Mouse (Mus musculus): ENCODE data around the gene Fam186a.
A peak's percentile ranks its signal among the peaks of the same experiment; 100 is the strongest.
"Not testable (repeated sequence)": the region's sequence is repeated elsewhere in the genome, so short reads cannot be mapped to it uniquely, and the experiment has no call there.

The Fam186a gene

DNA sequence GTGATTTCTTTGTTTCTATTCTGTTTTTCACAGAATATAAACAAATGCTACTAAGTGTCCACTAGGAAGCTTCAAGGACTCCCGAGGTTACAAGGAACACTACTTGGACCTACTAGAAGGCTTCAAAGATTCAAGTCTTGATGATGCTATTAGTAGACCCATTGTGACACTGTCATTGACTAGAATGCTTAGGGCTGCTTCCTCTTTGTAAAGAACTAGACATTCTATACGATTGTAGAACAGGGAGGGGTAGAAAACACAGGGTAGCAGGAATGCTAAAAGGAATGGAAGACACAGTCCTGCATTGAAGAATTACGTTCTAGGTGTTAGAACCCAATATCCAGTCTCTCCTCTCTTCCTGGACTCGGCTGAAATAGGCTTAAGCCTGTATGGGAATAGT, at the start of gene Fam186a:
Fam186a (minus strand) TSS at position 101 of the 400 bp plus-strand sequence.
- DNase-seq = no peak

- DNase-seq = no peak
These were observed 39.3 kb upstream of the Fam186a start for GRCm38 (mm10) chr15:100006180-100006579.

GRCm38 (mm10) chr15:100004677-100005273, 37.9 kb upstream of the Fam186a start:
- DNase-seq = no peak

DNA sequence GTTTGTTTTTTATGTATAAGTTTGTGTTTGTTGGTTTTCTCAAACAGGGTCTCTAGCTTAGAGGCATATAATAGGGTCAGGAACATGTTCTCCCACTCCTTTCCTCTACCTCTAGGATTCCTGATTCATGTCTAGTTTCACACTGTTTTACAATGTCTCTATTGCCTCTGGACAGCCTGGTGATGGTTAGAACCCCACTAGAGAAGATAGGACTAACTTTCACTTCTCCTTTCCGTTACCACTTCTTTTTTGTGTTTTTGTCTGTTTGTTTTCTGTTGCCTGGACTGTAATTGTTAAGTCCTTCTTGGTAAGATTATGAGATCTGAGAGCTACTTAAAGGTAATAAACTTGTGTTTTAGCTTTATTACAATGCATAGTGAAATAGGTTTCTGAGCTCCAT, 32.5 kb upstream of the Fam186a start:
- DNase-seq = no peak

- no peak for DNase-seq
These were observed 30.4 kb upstream of the Fam186a start for GRCm38 (mm10) chr15:99997114-99997804.

DNA sequence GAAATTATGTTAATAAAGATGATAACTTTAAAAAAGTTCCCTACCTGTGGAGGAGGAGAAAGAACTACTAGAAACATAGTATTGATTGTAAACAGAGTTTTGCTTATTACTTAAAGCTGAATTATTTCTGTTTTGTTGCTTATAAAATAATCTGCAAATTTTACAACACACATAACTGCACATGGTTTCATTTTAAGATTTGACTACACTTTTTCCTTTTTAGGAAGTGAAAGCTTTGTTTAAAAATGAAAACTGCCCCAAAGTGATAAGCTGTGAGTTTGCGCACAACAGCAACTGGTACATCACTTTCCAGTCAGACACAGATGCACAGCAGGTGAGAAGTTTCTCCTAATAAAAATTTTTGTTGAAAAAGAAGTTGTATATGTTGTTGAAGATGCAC, 26.2 kb upstream of the Fam186a start:
- no peak for DNase-seq

DNA sequence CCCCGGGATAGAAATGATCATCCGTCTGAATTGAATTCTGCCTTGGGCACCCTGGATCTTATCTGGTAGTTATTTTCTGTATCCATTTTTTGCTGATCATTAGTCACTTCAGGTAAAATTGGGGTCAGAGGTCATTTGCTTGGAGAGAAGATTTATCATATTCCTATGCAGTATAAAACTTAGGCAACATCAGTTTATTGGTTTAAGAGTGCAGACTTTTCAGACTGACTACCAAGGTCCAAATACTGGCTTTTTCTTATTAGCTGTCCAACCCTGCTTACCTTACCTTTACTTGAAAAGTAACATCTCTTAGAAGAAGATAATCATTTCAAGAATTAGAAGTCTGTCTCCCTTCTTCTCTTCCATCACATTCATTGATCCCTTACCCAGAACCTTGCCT, 12.9 kb upstream of the Fam186a start:
- no peak for DNase-seq

DNA sequence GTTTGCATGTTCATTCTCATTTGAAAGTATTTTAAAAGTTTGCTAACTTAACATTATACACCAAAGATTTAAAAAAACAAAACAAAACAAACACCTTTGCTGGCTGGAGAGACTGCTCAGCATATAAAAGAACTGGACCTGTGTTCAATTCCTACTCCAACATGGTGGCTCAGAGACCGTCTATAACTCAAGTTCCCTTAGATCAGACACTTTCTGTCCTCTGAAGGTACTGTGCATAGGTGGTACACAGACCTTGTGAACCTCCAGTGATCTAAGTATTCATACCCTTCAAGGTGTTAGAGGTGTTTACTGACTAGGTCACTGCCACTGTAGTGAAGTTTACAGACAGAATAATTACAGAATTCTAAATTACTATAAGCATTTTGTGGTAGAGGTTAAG, 12.4 kb upstream of the Fam186a start:
- DNase-seq = no peak

DNA sequence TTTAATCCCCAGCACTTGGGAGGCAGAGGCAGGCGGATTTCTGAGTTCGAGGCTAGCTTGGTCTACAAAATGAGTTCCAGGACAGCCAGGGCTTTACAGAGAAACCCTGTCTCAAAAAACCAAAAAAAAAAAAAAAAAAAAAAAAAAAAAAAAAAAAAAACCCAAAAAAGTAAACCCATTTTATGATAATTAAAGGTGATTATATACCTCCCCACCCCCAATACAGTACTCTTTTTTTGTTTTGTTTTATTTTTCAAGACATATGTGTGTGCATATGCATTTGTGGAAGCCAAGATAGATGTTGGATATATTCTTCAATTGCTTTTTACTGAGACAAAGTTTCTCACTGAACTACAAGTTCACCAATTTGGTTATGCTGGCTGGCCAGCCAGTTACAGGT, 9.3 kb upstream of the Fam186a start:
- DNase-seq = not testable (repeated sequence)

DNA sequence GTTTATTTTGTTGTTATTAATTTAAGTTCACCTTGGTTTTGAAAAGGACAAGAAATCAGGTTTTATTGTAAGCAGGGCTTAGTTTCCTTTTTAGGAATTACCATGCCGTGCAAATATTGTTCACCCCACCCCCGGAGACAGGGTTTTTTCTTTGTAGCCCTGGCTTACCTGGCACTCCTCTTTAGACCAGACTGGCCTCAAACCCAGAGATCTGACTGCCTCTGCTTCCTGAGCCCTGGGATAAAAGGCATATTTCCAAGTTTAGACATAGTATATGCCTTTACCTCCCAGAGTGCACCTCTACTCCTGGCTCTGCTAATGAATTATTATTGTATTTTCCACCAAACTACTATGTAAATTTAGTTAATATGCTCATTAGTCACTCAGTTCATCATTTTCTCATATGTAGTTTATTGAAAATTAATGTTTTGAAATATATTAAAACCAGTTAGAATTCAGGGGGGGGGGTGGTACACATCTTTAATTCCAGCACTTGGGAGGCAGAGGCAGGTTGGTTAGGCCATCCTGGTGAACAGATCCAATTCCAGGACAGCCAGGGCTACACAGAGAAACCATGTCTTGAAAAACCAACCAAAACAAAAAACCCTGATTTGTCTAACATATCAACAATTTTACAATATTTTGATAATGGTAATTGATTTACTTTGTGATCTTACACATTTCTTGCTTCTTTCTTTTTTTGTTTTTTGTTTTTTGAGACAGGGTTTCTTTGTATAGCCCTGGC, 7.8 kb upstream of the Fam186a start:
- no peak for DNase-seq

DNA sequence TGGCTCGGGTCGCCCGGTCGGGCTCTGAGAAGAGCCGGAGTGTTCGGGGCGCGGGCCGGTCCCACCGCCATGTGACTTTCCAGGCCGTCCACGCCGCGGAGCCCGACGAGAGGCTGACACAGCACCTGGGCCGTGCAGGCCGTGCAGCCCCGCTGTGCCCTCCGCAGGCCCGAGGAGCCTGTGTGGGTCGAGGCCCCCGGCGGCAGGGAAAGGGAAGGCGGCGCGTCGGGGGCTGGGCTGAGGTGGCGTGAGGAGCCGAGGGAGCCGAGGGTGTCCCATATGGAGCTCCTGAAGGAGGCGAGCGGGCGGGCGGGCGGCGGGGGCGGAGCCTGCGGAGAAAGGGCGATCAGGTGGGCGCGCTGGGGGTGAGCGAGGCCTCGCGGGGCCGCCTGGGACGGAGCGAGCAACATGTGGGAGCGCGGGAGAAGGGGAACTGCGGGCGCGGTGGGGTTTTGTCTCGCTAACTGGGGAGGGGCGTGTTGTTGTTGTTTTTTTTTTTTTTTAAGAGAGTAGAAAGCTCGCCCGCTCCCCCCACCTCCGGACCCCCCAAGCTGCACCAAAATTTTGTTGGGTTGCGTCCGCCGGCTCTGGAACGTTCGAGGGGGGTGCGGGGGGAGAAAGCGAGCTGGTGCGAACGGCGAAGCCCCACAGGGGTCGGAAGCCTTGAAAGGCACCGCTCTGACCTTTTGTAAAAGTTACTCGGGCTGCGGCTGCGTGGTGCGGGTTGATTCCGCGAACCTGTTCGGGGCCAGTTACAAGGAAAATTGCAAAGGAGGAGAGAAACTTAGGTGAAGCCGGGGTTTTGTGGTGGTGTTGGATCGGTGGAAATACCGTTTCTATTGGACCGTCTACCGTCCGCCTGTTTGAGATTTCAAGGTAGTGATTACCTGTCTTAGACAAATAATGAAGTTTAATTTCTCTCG, 6.4 kb upstream of the Fam186a start:
- DNase-seq = peak; percentile 73

DNA sequence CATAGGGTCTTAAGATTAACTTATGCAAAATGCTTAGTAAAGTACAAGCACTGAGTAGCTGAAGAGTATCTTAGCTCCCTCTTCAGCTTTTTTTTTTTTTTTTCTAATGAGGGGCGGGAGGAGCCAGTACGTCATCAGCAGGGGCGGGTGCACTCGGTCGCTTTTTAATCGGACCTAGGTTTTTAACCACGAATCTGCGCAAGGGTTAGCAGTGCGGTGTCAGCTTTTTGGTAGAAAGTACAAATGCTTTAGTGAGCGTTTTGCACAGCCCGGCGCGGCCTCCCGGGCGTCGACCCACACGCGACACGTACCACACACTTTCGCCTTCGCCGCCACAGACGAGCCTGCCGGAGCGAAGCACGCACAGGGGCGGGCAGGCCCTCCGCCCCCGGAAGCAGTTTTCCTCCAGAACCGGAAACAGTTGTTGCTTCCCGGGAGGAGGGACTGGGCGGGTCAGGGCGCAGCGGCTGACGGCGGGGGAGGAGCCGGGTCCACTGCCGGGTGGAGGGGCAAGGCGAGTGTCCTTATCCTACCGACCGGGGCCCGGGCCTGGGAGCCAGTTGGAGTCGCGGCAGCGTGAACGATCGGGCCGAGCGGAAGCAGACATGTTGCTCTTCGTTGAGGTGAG, 5.6 kb upstream of the Fam186a start:
- peak; percentile 99 for DNase-seq

GRCm38 (mm10) chr15:99970606-99971005, 3.7 kb upstream of the Fam186a start:
- DNase-seq = peak; percentile 33

GRCm38 (mm10) chr15:99969765-99970164, 2.9 kb upstream of the Fam186a start, which contains the start of gene Larp4:
Larp4 (plus strand) TSS chr15:99970065.
- not testable (repeated sequence) for DNase-seq

DNA sequence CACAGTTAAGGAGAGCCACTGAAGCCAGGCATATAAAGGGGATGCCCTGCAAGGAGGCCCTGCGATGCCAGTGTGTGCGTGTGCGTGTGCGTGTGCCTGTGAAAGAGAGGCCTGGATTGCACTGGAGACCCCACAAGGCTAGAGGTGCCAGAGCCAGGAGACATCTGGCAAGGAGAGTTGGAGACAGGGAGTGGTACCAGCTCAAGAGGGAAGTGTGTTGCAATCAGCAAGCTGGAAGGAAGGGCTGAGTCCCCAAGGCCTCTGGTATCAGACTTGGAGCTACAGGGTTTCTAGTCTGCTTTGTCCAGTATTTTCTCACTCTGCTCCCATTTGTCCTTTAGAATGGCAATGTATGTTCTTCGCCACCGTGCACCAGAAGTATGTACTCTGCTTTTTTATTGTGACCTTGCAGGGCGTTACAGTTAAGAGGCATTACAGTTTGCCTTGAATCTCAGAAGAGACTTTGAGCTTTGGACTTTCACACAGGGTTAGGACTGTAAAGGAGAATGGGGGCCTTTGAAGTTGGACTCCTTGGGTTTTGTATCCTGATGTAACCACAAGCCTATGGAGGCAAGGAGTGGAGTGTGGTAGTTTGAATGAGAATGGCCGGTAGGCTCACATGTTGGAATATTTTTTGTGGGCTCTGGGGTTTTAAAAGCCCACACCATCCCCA, 1.6 kb downstream of the Fam186a start:
- peak; percentile 56 for DNase-seq

- DNase-seq = no peak
These were observed 11.5 kb downstream of the Fam186a start for GRCm38 (mm10) chr15:99955324-99955723.

GRCm38 (mm10) chr15:99940970-99941630, 25.8 kb downstream of the Fam186a start:
- no peak for DNase-seq

DNA sequence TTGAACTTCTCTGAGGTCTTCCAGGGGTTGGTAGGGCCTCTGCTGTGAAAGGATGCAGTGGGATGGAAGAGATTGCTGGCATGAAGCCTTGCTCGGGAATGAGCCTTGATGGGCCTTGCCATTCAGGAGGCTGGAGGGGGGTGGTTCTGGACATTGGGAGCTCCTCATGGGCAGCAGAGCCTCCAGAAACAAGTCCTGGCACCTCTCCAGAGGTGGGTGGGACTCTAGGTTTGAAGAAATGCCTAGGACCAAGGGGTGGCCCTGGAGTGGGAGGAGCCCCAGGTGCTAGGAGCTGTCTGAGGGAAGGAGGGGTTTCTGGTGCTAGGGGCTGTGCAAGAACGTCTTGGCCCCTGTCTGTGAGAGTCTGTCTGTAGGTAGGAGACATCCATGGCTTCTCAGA, 26.4 kb downstream of the Fam186a start:
- DNase-seq = peak; percentile 22

DNA sequence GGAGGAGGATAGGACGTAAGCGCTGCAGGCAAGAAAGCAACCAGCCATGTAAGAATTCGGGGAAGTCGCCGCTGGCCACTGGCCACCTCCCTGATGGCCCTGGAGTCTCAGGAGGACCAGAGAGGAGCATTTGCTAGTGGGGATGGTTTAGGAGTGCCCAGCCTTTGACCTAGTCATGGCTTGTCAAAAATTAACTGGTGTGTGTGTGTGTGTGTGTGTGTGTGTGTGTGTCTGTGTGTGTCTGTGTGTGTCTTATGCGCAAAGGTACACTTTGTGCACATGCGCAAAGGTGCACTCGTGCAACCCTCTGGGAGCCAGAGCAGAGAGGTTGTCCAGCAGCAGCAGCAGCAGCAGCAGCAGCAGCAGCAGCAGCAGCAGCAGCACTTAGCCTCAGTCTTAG, 29.0 kb downstream of the Fam186a start:
- no peak for DNase-seq

DNA sequence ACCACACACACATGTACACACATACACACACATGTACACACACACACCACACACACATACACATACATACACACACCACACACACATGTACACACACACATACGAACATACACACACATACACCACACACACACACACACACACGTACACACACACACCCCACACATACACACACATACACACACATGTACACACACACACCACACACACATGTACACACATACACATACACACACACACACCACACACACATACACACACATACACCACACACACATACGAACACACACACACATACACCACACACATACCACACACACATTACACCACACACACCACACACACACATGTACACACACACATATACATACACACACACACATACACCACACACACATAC, 30.2 kb downstream of the Fam186a start:
- DNase-seq = no peak

DNA sequence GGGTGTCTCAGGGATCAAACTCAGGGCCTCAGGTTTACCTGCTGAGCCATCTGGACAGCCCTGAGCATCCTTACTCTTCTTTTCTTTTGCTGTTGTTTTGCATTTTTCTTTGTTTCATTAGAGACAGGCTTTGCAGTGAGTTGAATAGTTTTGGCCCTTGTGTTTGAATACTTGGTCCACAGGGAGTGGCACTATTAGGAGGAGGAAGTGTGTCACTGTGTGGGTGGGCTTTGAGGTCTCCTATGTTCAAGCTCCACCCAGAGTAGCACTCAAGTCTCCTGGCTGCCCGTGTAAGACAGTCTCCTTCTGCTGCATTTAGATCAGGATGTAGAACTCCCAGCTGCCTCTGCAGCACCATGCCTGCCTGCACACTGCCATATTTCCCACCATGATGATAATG, 32.4 kb downstream of the Fam186a start:
- DNase-seq = no peak

Measured in lung, postnatal 10 days (tissue).